Mouse (Mus musculus): ENCODE measurements around the gene Inpp5a. TPM values are rescaled to one million over a fixed set of nuclear protein-coding genes. Genes with fewer than 3 reads are reported as not detected.

The Inpp5a gene
- polyA plus RNA-seq (2014; fragmentation: Nextera tagmentation; extraction: Ambion mirVana): 22.4 and 23.7 TPM in 2 replicates

- WGBS: under 1% methylated on average over 37 of the region's 47 CpGs
- Histone ChIP-seq H3K4me2 (ENCODE audit: low read depth, low read length, severe bottlenecking) (peak within 1 kb of the TSS; percentile 84), H3K9ac (ENCODE audit: low read length) (peak within 1 kb of the TSS; percentile 79), H3K36me3 (ENCODE audit: control insufficient read depth, insufficient read depth, low read length) (no peaks in the 10 kb centered on the region), H3K4me1 (replicated peaks; ENCODE audit: control insufficient read depth, insufficient read depth, low read length) (peaks cover 10% of the 10 kb centered on the region; the same call in 1 of the 2 replicates), H3K27ac (ENCODE audit: low read depth, low read length) (0 out of 2 replicates have a peak within 1 kb of the TSS, but pooled peaks have one; percentile 41), H3K9me3 (ENCODE audit: control insufficient read depth, low read length) (no peaks in the 10 kb centered on the region), H3K4me3 (ENCODE audit: low read depth, low read length) (peak within 1 kb of the TSS; percentile 69), H3K27me3 (ENCODE audit: control insufficient read depth, insufficient read depth, low read length) (no peaks in the 10 kb centered on the region)
- ATAC-seq (replicated peaks; ENCODE audit: low FRiP score) (peak; percentile 99), DNase-seq (ENCODE audit: low spot score) (peak; percentile 100)
These were observed at the start of gene Inpp5a for GRCm38 (mm10) chr7:139388670-139389212. TSS of gene Inpp5a (plus strand) at chr7:139389109.

GRCm38 (mm10) chr7:139339184-139339583 lies 49.7 kb upstream of the Inpp5a start:
- no peaks in the 10 kb centered on the region for H3K36me3 ChIP-seq (ENCODE audit: control insufficient read depth, insufficient read depth, low read length)

GRCm38 (mm10) chr7:139341020-139341660 lies 47.8 kb upstream of the Inpp5a start:
- WGBS: 76% methylated on average over 4 of the region's 4 CpGs
- Histone ChIP-seq H3K9ac (ENCODE audit: low read length) (no peak overlapping the region), H3K9me3 (ENCODE audit: control insufficient read depth, low read length) (no peaks in the 10 kb centered on the region), H3K27me3 (ENCODE audit: control insufficient read depth, insufficient read depth, low read length) (no peaks in the 10 kb centered on the region), H3K4me3 (ENCODE audit: low read depth, low read length) (no peak overlapping the region), H3K27ac (ENCODE audit: low read depth, low read length) (no peak overlapping the region), H3K36me3 (ENCODE audit: control insufficient read depth, insufficient read depth, low read length) (no peaks in the 10 kb centered on the region), H3K4me2 (ENCODE audit: low read depth, low read length, severe bottlenecking) (no peak overlapping the region), H3K4me1 (replicated peaks; ENCODE audit: control insufficient read depth, insufficient read depth, low read length) (no peaks in the 10 kb centered on the region)
- no peak for ATAC-seq (replicated peaks; ENCODE audit: low FRiP score)
- no peak for DNase-seq (ENCODE audit: low spot score)

More at GRCm38 (mm10) chr7:139339184-139339583, 49.7 kb upstream of the Inpp5a start:
- no peaks in the 10 kb centered on the region for H3K9me3 ChIP-seq (ENCODE audit: control insufficient read depth, low read length)
- H3K27me3 ChIP-seq (ENCODE audit: control insufficient read depth, insufficient read depth, low read length): no peaks in the 10 kb centered on the region
- no peak overlapping the region for H3K4me3 ChIP-seq (ENCODE audit: low read depth, low read length)
- no peak overlapping the region for H3K9ac ChIP-seq (ENCODE audit: low read length)
- H3K4me2 ChIP-seq (ENCODE audit: low read depth, low read length, severe bottlenecking): no peak overlapping the region
- ATAC-seq (replicated peaks; ENCODE audit: low FRiP score) (no peak), DNase-seq (ENCODE audit: low spot score) (no peak)
- 85% methylated on average over 3 of the region's 3 CpGs for WGBS
- no peaks in the 10 kb centered on the region for H3K4me1 ChIP-seq (replicated peaks; ENCODE audit: control insufficient read depth, insufficient read depth, low read length)
- H3K27ac ChIP-seq (ENCODE audit: low read depth, low read length): no peak overlapping the region

- DNase-seq (ENCODE audit: low spot score): no peak
- Histone ChIP-seq H3K9me3 (ENCODE audit: control insufficient read depth, low read length) (no peaks in the 10 kb centered on the region), H3K27ac (ENCODE audit: low read depth, low read length) (no peak overlapping the region), H3K27me3 (ENCODE audit: control insufficient read depth, insufficient read depth, low read length) (no peaks in the 10 kb centered on the region), H3K4me3 (ENCODE audit: low read depth, low read length) (no peak overlapping the region), H3K9ac (ENCODE audit: low read length) (no peak overlapping the region), H3K4me1 (replicated peaks; ENCODE audit: control insufficient read depth, insufficient read depth, low read length) (no peaks in the 10 kb centered on the region), H3K36me3 (ENCODE audit: control insufficient read depth, insufficient read depth, low read length) (no peaks in the 10 kb centered on the region), H3K4me2 (ENCODE audit: low read depth, low read length, severe bottlenecking) (no peak overlapping the region)
- WGBS: 94% methylated on average over 5 of the region's 5 CpGs
- no peak for ATAC-seq (replicated peaks; ENCODE audit: low FRiP score)
These were observed 46.1 kb upstream of the Inpp5a start for GRCm38 (mm10) chr7:139342809-139343208.

GRCm38 (mm10) chr7:139347051-139347450 lies 41.9 kb upstream of the Inpp5a start:
- DNase-seq (ENCODE audit: low spot score) (no peak), ATAC-seq (replicated peaks; ENCODE audit: low FRiP score) (no peak)
- Histone ChIP-seq H3K9me3 (ENCODE audit: control insufficient read depth, low read length) (no peaks in the 10 kb centered on the region), H3K36me3 (ENCODE audit: control insufficient read depth, insufficient read depth, low read length) (no peaks in the 10 kb centered on the region), H3K4me1 (replicated peaks; ENCODE audit: control insufficient read depth, insufficient read depth, low read length) (no peaks in the 10 kb centered on the region), H3K4me3 (ENCODE audit: low read depth, low read length) (no peak overlapping the region), H3K9ac (ENCODE audit: low read length) (no peak overlapping the region), H3K27ac (ENCODE audit: low read depth, low read length) (no peak overlapping the region), H3K27me3 (ENCODE audit: control insufficient read depth, insufficient read depth, low read length) (no peaks in the 10 kb centered on the region), H3K4me2 (ENCODE audit: low read depth, low read length, severe bottlenecking) (no peak overlapping the region)
- 86% methylated on average over 7 of the region's 7 CpGs for WGBS

- no peak for ATAC-seq (replicated peaks; ENCODE audit: low FRiP score)
- no peaks in the 10 kb centered on the region for H3K4me1 ChIP-seq (replicated peaks; ENCODE audit: control insufficient read depth, insufficient read depth, low read length)
- 90% methylated on average over 3 of the region's 3 CpGs for WGBS
- no peak overlapping the region for H3K9ac ChIP-seq (ENCODE audit: low read length)
- H3K27me3 ChIP-seq (ENCODE audit: control insufficient read depth, insufficient read depth, low read length): no peaks in the 10 kb centered on the region
- no peak overlapping the region for H3K27ac ChIP-seq (ENCODE audit: low read depth, low read length)
- no peaks in the 10 kb centered on the region for H3K9me3 ChIP-seq (ENCODE audit: control insufficient read depth, low read length)
- no peak for DNase-seq (ENCODE audit: low spot score)
- H3K4me2 ChIP-seq (ENCODE audit: low read depth, low read length, severe bottlenecking): no peak overlapping the region
- no peaks in the 10 kb centered on the region for H3K36me3 ChIP-seq (ENCODE audit: control insufficient read depth, insufficient read depth, low read length)
- H3K4me3 ChIP-seq (ENCODE audit: low read depth, low read length): no peak overlapping the region
These were observed 38.3 kb upstream of the Inpp5a start for GRCm38 (mm10) chr7:139350606-139351005.

- H3K4me3 ChIP-seq (ENCODE audit: low read depth, low read length): no peak overlapping the region
- no peaks in the 10 kb centered on the region for H3K27me3 ChIP-seq (ENCODE audit: control insufficient read depth, insufficient read depth, low read length)
- H3K9ac ChIP-seq (ENCODE audit: low read length): no peak overlapping the region
- H3K4me1 ChIP-seq (replicated peaks; ENCODE audit: control insufficient read depth, insufficient read depth, low read length): no peaks in the 10 kb centered on the region
- 92% methylated on average over 4 of the region's 4 CpGs for WGBS
- no peak overlapping the region for H3K27ac ChIP-seq (ENCODE audit: low read depth, low read length)
- DNase-seq (ENCODE audit: low spot score) (no peak), ATAC-seq (replicated peaks; ENCODE audit: low FRiP score) (no peak)
- no peaks in the 10 kb centered on the region for H3K36me3 ChIP-seq (ENCODE audit: control insufficient read depth, insufficient read depth, low read length)
- H3K9me3 ChIP-seq (ENCODE audit: control insufficient read depth, low read length): no peaks in the 10 kb centered on the region
- no peak overlapping the region for H3K4me2 ChIP-seq (ENCODE audit: low read depth, low read length, severe bottlenecking)
These were observed 34.4 kb upstream of the Inpp5a start for GRCm38 (mm10) chr7:139354370-139355139.

- H3K27ac ChIP-seq (ENCODE audit: low read depth, low read length): no peak overlapping the region
- no peaks in the 10 kb centered on the region for H3K4me1 ChIP-seq (replicated peaks; ENCODE audit: control insufficient read depth, insufficient read depth, low read length)
- H3K36me3 ChIP-seq (ENCODE audit: control insufficient read depth, insufficient read depth, low read length): no peaks in the 10 kb centered on the region
- H3K4me3 ChIP-seq (ENCODE audit: low read depth, low read length): no peak overlapping the region
- DNase-seq (ENCODE audit: low spot score) (no peak), ATAC-seq (replicated peaks; ENCODE audit: low FRiP score) (no peak)
- H3K9ac ChIP-seq (ENCODE audit: low read length): no peak overlapping the region
- H3K9me3 ChIP-seq (ENCODE audit: control insufficient read depth, low read length): no peaks in the 10 kb centered on the region
- H3K4me2 ChIP-seq (ENCODE audit: low read depth, low read length, severe bottlenecking): no peak overlapping the region
- no peaks in the 10 kb centered on the region for H3K27me3 ChIP-seq (ENCODE audit: control insufficient read depth, insufficient read depth, low read length)
- 67% methylated on average over 2 of the region's 2 CpGs for WGBS
These were observed 31.9 kb upstream of the Inpp5a start for GRCm38 (mm10) chr7:139357043-139357442.

Data from forebrain, embryonic 11.5 days (tissue).